Mouse (Mus musculus) retina, adult 2 months (tissue): ENCODE data around the gene Gpc5.

Source experiments
- DNase-seq: peaks from one replicate; pipeline ENCODE4 v3.0.0-alpha.2; 2012; ENCODE audit warnings: low read depth, low spot score

The Gpc5 gene

GRCm38 (mm10) chr14:115365320-115365935 lies 273.4 kb downstream of the Gpc5 start:
- no peak for DNase-seq

GRCm38 (mm10) chr14:115369611-115370167 lies 277.7 kb downstream of the Gpc5 start:
- no peak for DNase-seq

- DNase-seq: no peak
Observed at GRCm38 (mm10) chr14:115371131-115371530, 279.1 kb downstream of the Gpc5 start.

- DNase-seq: no peak
Observed at GRCm38 (mm10) chr14:115391831-115392230, 299.8 kb downstream of the Gpc5 start.

GRCm38 (mm10) chr14:115392894-115393524 lies 301.0 kb downstream of the Gpc5 start:
- peak; percentile 16 for DNase-seq

- no peak for DNase-seq
Observed at GRCm38 (mm10) chr14:115406596-115406995, 314.6 kb downstream of the Gpc5 start.

GRCm38 (mm10) chr14:115407309-115407930 lies 315.4 kb downstream of the Gpc5 start:
- DNase-seq: no peak

- no peak for DNase-seq
Observed at GRCm38 (mm10) chr14:115410881-115411280, 318.9 kb downstream of the Gpc5 start.

GRCm38 (mm10) chr14:115411513-115412174 lies 319.6 kb downstream of the Gpc5 start:
- no peak for DNase-seq

GRCm38 (mm10) chr14:115412821-115413220 lies 320.8 kb downstream of the Gpc5 start:
- DNase-seq: no peak

- no peak for DNase-seq
Observed at GRCm38 (mm10) chr14:115413429-115413828, 321.4 kb downstream of the Gpc5 start.

- no peak for DNase-seq
Observed at GRCm38 (mm10) chr14:115414545-115414944, 322.5 kb downstream of the Gpc5 start.

- DNase-seq: no peak
Observed at GRCm38 (mm10) chr14:115431967-115432366, 340.0 kb downstream of the Gpc5 start.

GRCm38 (mm10) chr14:115432368-115432767 lies 340.4 kb downstream of the Gpc5 start:
- DNase-seq: no peak

- DNase-seq: no peak
Observed at GRCm38 (mm10) chr14:115436617-115437016, 344.6 kb downstream of the Gpc5 start.

GRCm38 (mm10) chr14:115444789-115445770 lies 353.1 kb downstream of the Gpc5 start:
- DNase-seq: no peak

GRCm38 (mm10) chr14:115450938-115451337 lies 358.9 kb downstream of the Gpc5 start:
- DNase-seq: no peak

GRCm38 (mm10) chr14:115467960-115468359 lies 375.9 kb downstream of the Gpc5 start:
- no peak for DNase-seq

- DNase-seq: no peak
Observed at GRCm38 (mm10) chr14:115475234-115475633, 383.2 kb downstream of the Gpc5 start.

- no peak for DNase-seq
Observed at GRCm38 (mm10) chr14:115477360-115477759, 385.3 kb downstream of the Gpc5 start.

- no peak for DNase-seq
Observed at GRCm38 (mm10) chr14:115485090-115485489, 393.1 kb downstream of the Gpc5 start.
